Mouse (Mus musculus): Measurements from ENCODE around the gene Git1. TPM values are rescaled to one million over a fixed set of nuclear protein-coding genes. Genes with fewer than 3 reads are reported as not detected.

The Git1 gene
- polyA plus RNA-seq, 1 experiment: 56.7 TPM

DNA sequence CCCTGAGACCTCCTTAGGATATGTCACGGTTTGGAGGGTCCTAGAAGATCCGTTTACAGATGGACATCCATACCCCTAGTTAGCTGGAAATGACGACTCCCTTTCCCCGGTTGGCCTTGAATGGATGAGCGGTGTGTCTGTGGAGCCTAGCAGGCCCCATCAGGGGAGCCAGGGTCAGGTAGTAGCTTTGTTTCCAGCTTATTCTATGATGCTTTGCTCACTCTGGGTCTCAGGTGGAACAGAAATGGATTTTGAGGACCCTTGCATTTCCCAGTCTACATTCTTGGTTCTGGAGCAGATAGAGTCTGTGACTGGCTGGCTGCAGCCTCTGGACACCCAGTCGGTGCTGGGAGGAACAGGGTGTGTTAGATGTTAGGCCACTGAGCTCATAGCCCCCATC is 1.4 kb downstream of the Git1 start:
- Histone ChIP-seq H3K4me3 (ENCODE audit: insufficient read depth, poor library complexity, severe bottlenecking) (peak overlapping the region; percentile 69), H3ac (ENCODE audit: control insufficient read depth, insufficient read length, low read depth) (peak overlapping the region; percentile 58), H3K36me3 (ENCODE audit: control insufficient read depth, insufficient read depth) (peaks cover 20% of the 10 kb centered on the region), H3K79me2 (ENCODE audit: control insufficient read depth, insufficient read depth) (peaks cover 74% of the 10 kb centered on the region), H3K27me3 (ENCODE audit: control insufficient read depth, insufficient read depth, insufficient read length) (no peaks in the 10 kb centered on the region), H3K79me3 (ENCODE audit: low read depth) (peaks cover 53% of the 10 kb centered on the region)
- TF ChIP-seq FOSL1 (IDR thresholded peaks at IDR 0.05; ENCODE audit: insufficient read depth, low read length, poor library complexity, severe bottlenecking): no peak
- no peak for TF ChIP-seq USF1 (IDR thresholded peaks at IDR 0.05; ENCODE audit: low read depth)
- no peak for TF ChIP-seq MAX (IDR thresholded peaks at IDR 0.05)
- no peak for TF ChIP-seq MYOD1 (IDR thresholded peaks at IDR 0.05; ENCODE audit: control insufficient read depth, insufficient read length, low read depth)
- no peak for TF ChIP-seq CTCF (IDR thresholded peaks at IDR 0.05; ENCODE audit: control insufficient read depth, insufficient read depth, insufficient read length)
- no peak for TF ChIP-seq MYOG (IDR thresholded peaks at IDR 0.05; ENCODE audit: control insufficient read depth, extremely low read depth, insufficient read length)
- TF ChIP-seq CEBPB (IDR thresholded peaks at IDR 0.05; ENCODE audit: low read depth): no peak

DNA sequence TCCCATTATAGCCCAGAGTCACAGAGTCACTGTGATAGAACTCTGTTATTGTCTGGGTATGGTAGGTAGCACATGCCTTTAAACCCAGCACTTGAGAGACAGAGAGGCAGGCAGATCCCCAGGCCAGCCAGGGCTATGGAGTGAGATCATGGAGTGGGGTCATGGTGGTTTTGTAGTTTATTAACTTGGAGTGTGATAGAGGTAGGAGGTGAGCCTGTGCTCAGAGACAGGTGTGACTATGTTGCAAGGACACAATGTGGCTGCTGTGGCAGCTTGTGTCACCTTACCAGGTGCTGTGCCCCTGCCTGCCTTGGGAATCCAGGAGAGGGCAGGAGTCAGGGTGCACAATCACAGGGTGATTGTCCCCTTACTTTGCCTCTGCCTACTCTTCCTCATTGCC is 2.1 kb downstream of the Git1 start:
- H3K36me3 ChIP-seq (ENCODE audit: control insufficient read depth, insufficient read depth): peaks cover 27% of the 10 kb centered on the region
- H3K27me3 ChIP-seq (ENCODE audit: control insufficient read depth, insufficient read depth, insufficient read length): no peaks in the 10 kb centered on the region
- peaks cover 72% of the 10 kb centered on the region for H3K79me2 ChIP-seq (ENCODE audit: control insufficient read depth, insufficient read depth)
- no peak for TF ChIP-seq MYOD1 (IDR thresholded peaks at IDR 0.05; ENCODE audit: control insufficient read depth, insufficient read length, low read depth)
- TF ChIP-seq FOSL1 (IDR thresholded peaks at IDR 0.05; ENCODE audit: insufficient read depth, low read length, poor library complexity, severe bottlenecking): no peak
- H3K4me3 ChIP-seq (ENCODE audit: insufficient read depth, poor library complexity, severe bottlenecking): no peak overlapping the region
- peaks cover 53% of the 10 kb centered on the region for H3K79me3 ChIP-seq (ENCODE audit: low read depth)
- H3ac ChIP-seq (ENCODE audit: control insufficient read depth, insufficient read length, low read depth): no peak overlapping the region

DNA sequence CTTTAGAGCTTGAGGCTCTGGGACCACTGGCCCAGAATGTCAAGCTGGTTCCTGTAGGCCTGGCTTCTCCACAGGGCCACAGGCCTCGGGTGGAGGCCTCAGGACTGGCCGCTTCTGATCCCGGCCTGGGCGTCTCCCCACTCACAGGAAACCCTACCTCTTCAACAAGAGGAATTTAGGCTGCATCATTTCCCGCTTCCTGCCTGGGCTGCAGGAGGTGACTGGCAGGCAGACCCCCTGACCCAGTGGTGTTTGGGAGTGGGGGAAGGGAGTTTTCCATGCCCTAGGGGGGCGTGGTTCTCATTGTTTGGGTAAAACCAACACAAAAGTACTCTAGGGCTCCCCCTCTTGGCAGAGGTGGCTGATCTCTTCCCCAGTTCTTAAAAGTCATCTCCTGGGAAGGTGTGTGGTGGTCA is 4.0 kb downstream of the Git1 start:
- TF ChIP-seq FOSL1 (IDR thresholded peaks at IDR 0.05; ENCODE audit: insufficient read depth, low read length, poor library complexity, severe bottlenecking) (no peak), MAX (IDR thresholded peaks at IDR 0.05) (no peak), CTCF (IDR thresholded peaks at IDR 0.05; ENCODE audit: control insufficient read depth, insufficient read depth, insufficient read length) (no peak), USF1 (IDR thresholded peaks at IDR 0.05; ENCODE audit: low read depth) (no peak), MYOG (IDR thresholded peaks at IDR 0.05; ENCODE audit: control insufficient read depth, extremely low read depth, insufficient read length) (no peak), CEBPB (IDR thresholded peaks at IDR 0.05; ENCODE audit: low read depth) (no peak), MYOD1 (IDR thresholded peaks at IDR 0.05; ENCODE audit: control insufficient read depth, insufficient read length, low read depth) (no peak)
- peaks cover 57% of the 10 kb centered on the region for H3K79me3 ChIP-seq (ENCODE audit: low read depth)
- peaks cover 86% of the 10 kb centered on the region for H3K79me2 ChIP-seq (ENCODE audit: control insufficient read depth, insufficient read depth)
- H3K4me3 ChIP-seq (ENCODE audit: insufficient read depth, poor library complexity, severe bottlenecking): no peak overlapping the region
- no peak overlapping the region for H3ac ChIP-seq (ENCODE audit: control insufficient read depth, insufficient read length, low read depth)
- H3K36me3 ChIP-seq (ENCODE audit: control insufficient read depth, insufficient read depth): peaks cover 45% of the 10 kb centered on the region
- H3K27me3 ChIP-seq (ENCODE audit: control insufficient read depth, insufficient read depth, insufficient read length): no peaks in the 10 kb centered on the region

DNA sequence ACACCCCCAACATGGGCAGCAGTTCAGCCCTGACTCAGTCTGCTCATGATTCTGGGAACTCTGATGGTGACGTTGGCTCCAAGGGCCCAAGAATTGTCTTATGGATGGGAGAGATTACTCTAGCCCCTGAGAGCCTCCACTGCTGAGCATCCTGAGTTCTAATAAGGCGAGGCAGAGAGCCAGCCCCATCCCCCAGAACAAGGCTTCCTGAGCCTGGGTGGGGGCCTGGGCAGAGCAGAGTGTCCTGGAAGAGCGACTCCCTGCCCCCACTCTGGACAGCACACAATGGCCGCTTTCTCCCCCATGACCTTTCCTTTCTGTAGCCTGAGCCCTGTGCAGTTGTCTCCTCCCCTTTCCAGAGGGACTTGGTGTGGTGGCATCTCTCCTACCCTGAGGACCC is 4.5 kb downstream of the Git1 start:
- no peak for TF ChIP-seq CTCF (IDR thresholded peaks at IDR 0.05; ENCODE audit: control insufficient read depth, insufficient read depth, insufficient read length)
- no peak overlapping the region for H3K4me3 ChIP-seq (ENCODE audit: insufficient read depth, poor library complexity, severe bottlenecking)
- H3K36me3 ChIP-seq (ENCODE audit: control insufficient read depth, insufficient read depth): peaks cover 50% of the 10 kb centered on the region
- H3K79me3 ChIP-seq (ENCODE audit: low read depth): peaks cover 58% of the 10 kb centered on the region
- H3K27me3 ChIP-seq (ENCODE audit: control insufficient read depth, insufficient read depth, insufficient read length): no peaks in the 10 kb centered on the region
- H3ac ChIP-seq (ENCODE audit: control insufficient read depth, insufficient read length, low read depth): no peak overlapping the region
- H3K79me2 ChIP-seq (ENCODE audit: control insufficient read depth, insufficient read depth): peaks cover 86% of the 10 kb centered on the region

DNA sequence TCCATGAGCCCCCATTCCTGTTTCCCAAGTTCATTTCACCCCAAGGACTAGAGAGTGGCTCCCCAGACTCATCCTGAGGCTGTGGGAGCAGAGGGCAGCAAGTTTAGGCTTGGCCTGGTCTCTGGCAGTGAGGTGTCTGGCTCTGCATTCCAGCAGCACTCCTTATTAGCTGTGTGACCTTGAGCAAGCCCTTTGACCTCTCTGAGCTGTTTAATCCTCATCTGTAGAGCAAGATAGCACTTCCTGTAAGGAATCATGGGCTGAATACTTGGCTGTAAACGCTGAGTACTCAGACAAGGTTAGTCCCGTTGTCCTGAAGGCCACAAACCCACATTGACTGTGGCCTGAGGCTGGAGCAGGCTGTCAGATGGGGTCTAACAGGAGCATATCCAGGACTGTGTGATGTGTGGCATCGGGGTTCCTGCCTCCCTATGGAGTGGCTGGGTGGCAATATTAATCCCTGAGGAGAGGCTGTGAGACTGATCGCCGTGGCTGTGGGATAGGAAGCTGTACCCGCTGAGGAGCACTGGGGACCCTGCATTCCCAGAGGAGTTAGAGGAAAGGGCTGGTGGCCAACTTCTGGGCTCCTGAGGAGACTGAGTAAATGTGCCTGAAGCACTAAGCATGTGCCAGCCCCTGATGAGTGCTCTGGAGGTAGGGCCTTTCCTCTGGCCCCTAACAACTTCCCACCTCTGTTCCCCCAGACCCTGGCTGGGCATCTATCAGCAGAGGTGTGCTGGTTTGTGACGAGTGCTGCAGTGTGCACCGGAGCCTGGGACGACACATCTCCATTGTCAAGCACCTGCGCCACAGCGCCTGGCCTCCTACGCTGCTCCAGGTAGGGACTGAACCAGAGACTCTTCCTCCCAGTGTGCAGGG is 5.1 kb downstream of the Git1 start:
- H3K79me3 ChIP-seq (ENCODE audit: low read depth): peaks cover 57% of the 10 kb centered on the region
- H3K79me2 ChIP-seq (ENCODE audit: control insufficient read depth, insufficient read depth): peaks cover 83% of the 10 kb centered on the region
- H3K36me3 ChIP-seq (ENCODE audit: control insufficient read depth, insufficient read depth): peaks cover 57% of the 10 kb centered on the region
- H3ac ChIP-seq (ENCODE audit: control insufficient read depth, insufficient read length, low read depth): no peak overlapping the region
- no peak overlapping the region for H3K4me3 ChIP-seq (ENCODE audit: insufficient read depth, poor library complexity, severe bottlenecking)
- no peak for TF ChIP-seq CTCF (IDR thresholded peaks at IDR 0.05; ENCODE audit: control insufficient read depth, insufficient read depth, insufficient read length)
- no peak for TF ChIP-seq MAX (IDR thresholded peaks at IDR 0.05)
- no peak for TF ChIP-seq CEBPB (IDR thresholded peaks at IDR 0.05; ENCODE audit: low read depth)
- TF ChIP-seq MYOG (IDR thresholded peaks at IDR 0.05; ENCODE audit: control insufficient read depth, extremely low read depth, insufficient read length): no peak
- no peak for TF ChIP-seq FOSL1 (IDR thresholded peaks at IDR 0.05; ENCODE audit: insufficient read depth, low read length, poor library complexity, severe bottlenecking)
- no peak for TF ChIP-seq USF1 (IDR thresholded peaks at IDR 0.05; ENCODE audit: low read depth)
- no peak for TF ChIP-seq MYOD1 (IDR thresholded peaks at IDR 0.05; ENCODE audit: control insufficient read depth, insufficient read length, low read depth)
- no peaks in the 10 kb centered on the region for H3K27me3 ChIP-seq (ENCODE audit: control insufficient read depth, insufficient read depth, insufficient read length)

DNA sequence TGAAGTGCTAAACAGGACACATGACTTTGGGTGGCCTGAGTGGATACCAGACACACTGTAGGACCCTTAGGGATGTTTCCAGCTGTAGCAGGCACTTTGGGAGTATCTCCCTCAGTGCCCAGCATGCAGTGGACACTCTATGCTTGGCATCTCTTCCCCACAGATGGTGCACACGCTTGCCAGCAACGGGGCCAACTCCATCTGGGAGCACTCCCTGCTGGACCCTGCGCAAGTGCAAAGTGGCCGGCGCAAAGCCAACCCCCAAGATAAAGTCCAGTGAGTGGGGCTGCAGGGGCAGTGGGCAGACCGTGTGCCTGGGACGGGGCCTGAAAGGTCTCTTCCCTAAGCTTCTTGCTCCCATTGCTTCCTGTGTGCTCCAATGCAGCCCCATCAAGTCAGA is 6.0 kb downstream of the Git1 start:
- no peak overlapping the region for H3ac ChIP-seq (ENCODE audit: control insufficient read depth, insufficient read length, low read depth)
- H3K79me3 ChIP-seq (ENCODE audit: low read depth): peaks cover 54% of the 10 kb centered on the region
- peaks cover 75% of the 10 kb centered on the region for H3K79me2 ChIP-seq (ENCODE audit: control insufficient read depth, insufficient read depth)
- H3K27me3 ChIP-seq (ENCODE audit: control insufficient read depth, insufficient read depth, insufficient read length): no peaks in the 10 kb centered on the region
- H3K36me3 ChIP-seq (ENCODE audit: control insufficient read depth, insufficient read depth): peaks cover 64% of the 10 kb centered on the region
- no peak for TF ChIP-seq CTCF (IDR thresholded peaks at IDR 0.05; ENCODE audit: control insufficient read depth, insufficient read depth, insufficient read length)
- TF ChIP-seq MYOG (IDR thresholded peaks at IDR 0.05; ENCODE audit: control insufficient read depth, extremely low read depth, insufficient read length): no peak
- no peak for TF ChIP-seq MYOD1 (IDR thresholded peaks at IDR 0.05; ENCODE audit: control insufficient read depth, insufficient read length, low read depth)
- no peak overlapping the region for H3K4me3 ChIP-seq (ENCODE audit: insufficient read depth, poor library complexity, severe bottlenecking)
